Mouse (Mus musculus) liver, adult 2 months (tissue): ENCODE measurements around the gene Lrch3.

Source experiments
- CTCF ChIP-seq: fragments of 200-500 bp; IDR thresholded peaks from 2 replicates; pipeline ENCODE4 v1.5.1; 2011; ENCODE audit warnings: low read depth, low read length, control low read depth
- POLR2A ChIP-seq: fragments of 200-500 bp; IDR thresholded peaks from 2 replicates; pipeline ENCODE4 v1.6.1; 2011; ENCODE audit warnings: low read length, control low read depth; ENCODE audit not compliant: insufficient read depth; ENCODE audit errors: extremely low read depth

GRCm38 (mm10) chr16:32906727-32907126 is 7.2 kb upstream of the Lrch3 start:
- TF ChIP-seq POLR2A: no peak
- TF ChIP-seq CTCF: no peak
